Mouse (Mus musculus) spleen, adult 2 months (tissue): ENCODE data around the gene Odf4. TPM values are rescaled to one million over a fixed set of nuclear protein-coding genes. Genes with fewer than 3 reads are reported as not detected.
"Not testable (repeated sequence)": the region's sequence is repeated elsewhere in the genome, so short reads cannot be mapped to it uniquely, and the experiment has no call there.

Experiments used
- DNase-seq, 2 experiments: peaks; one replicate each; pipeline versions ENCODE4 v3.0.0 to v3.0.0-alpha.2; 2012 to 2021; ENCODE audit warnings: low spot score in 2 of 2, low read depth in 1 of 2
- H3K27ac ChIP-seq: fragments of 200-500 bp; 2 replicates; pipeline ENCODE4 v1.5.1; 2012; ENCODE audit warnings: low read length, inconsistent platforms; ENCODE audit not compliant: insufficient read depth
- H3K27me3 ChIP-seq: fragments of 200-500 bp; 2 replicates; pipeline ENCODE4 v1.6.1; 2012; ENCODE audit warnings: mild to moderate bottlenecking, moderate library complexity, low read length, inconsistent platforms; ENCODE audit not compliant: control insufficient read depth, insufficient read depth
- H3K36me3 ChIP-seq: fragments of 200-500 bp; 2 replicates; pipeline ENCODE4 v1.6.1; 2012; ENCODE audit warnings: mild to moderate bottlenecking, low read length, inconsistent platforms; ENCODE audit not compliant: control insufficient read depth, insufficient read depth
- H3K4me1 ChIP-seq: fragments of 200-500 bp; 2 replicates; pipeline ENCODE4 v1.6.1; 2011; ENCODE audit warnings: inconsistent platforms; ENCODE audit not compliant: control insufficient read depth, insufficient read depth, insufficient read length
- H3K4me3 ChIP-seq: fragments of 200-500 bp; 2 replicates; pipeline ENCODE4 v1.5.1; 2011; ENCODE audit warnings: mild to moderate bottlenecking, inconsistent platforms; ENCODE audit not compliant: insufficient read depth, insufficient read length; ENCODE audit errors: extremely low read depth
- CTCF ChIP-seq: fragments of 200-500 bp; IDR thresholded peaks from 2 replicates; pipeline ENCODE4 v1.5.1; 2011; ENCODE audit warnings: mild to moderate bottlenecking, inconsistent platforms; ENCODE audit not compliant: insufficient read depth, insufficient read length, insufficient replicate concordance; ENCODE audit errors: extremely low read depth
- POLR2A ChIP-seq: fragments of 200-500 bp; IDR thresholded peaks from 2 replicates; pipeline ENCODE4 v1.6.1; 2011; ENCODE audit warnings: low read depth, low read length, inconsistent platforms
- WGBS: fragments of 180-500 bp; shearing (Covaris S2); methylation state at CpG from one replicate; pipeline ENCODE4 v1.1.7; 2018; 5-methylcytosine and 5-hydroxymethylcytosine counted together
- polyA plus RNA-seq: library from polyadenylated mRNA; depleted of rRNA; stranded (reverse); fragments of >200 nt; gene quantifications from 2 replicates; pipeline ENCODE4 v1.2.3, GENCODE M21; 2012

Odf4 gene
- polyA plus RNA-seq, 1 experiment = not detected

DNA sequence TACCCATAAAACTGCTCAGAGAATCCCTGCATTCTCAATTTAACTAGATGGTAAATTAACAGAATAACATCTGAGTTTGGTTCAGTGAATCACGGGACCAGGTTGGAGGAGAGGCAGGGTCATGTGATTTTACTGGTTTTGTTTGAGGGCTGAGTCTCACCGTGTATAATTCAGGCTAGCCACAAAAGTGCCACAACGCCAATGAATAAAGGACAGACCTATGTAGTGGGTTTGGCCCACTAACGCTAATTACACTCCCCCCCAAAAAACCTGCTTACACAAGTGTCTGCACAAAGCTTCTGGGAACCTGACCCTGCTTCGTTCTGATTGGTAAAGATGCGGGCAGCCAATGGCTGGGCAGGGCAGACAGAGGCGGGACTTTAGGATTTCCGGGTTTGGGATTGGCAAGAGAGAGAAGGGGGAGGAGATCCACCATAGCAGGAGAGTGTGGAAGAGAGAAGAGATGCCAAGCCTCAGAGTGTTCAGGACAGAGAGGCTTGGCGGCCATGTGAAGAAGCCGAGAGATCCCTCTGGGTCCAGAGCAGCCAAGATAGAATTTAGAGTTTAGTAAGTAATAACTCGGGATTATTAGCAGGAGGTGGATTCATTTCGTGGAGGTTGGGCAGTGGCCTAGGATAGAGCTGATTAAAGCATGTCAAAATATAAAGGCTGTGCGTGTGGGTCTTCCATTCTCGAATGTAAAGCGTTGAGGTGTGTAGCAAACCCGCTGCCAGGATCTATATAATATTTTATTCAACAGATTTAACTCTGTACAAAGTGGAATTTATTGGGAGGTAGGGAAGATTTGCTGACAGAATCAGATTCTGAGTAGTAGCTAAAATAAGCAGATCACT, 12.8 kb upstream of the Odf4 start:
- WGBS = 1% methylated on average over 16 of the region's 16 CpGs
- no peaks in the 10 kb centered on the region for H3K27me3 ChIP-seq
- no peaks in the 10 kb centered on the region for H3K36me3 ChIP-seq
- H3K4me1 ChIP-seq = 0 out of 2 replicates have a peak, but pooled peaks cover 2% of the 10 kb centered on the region
- DNase-seq = peak; percentile 70 to 82
- no peak for TF ChIP-seq POLR2A
- H3K27ac ChIP-seq = 0 out of 2 replicates have a peak overlapping the region, but pooled peaks have one; percentile 2
- H3K4me3 ChIP-seq = peak overlapping the region; percentile 66

GRCm38 (mm10) chr11:68936951-68937350, 10.1 kb upstream of the Odf4 start:
- H3K27ac ChIP-seq, H3K36me3 ChIP-seq, DNase-seq, H3K4me3 ChIP-seq, H3K4me1 ChIP-seq, H3K27me3 ChIP-seq: not testable (repeated sequence)
- 89% methylated on average over 4 of the region's 4 CpGs for WGBS

- TF ChIP-seq CTCF (no peak), POLR2A (no peak)
- Histone ChIP-seq H3K4me1 (no peaks in the 10 kb centered on the region; the same call in 1 of the 2 replicates), H3K27me3 (no peaks in the 10 kb centered on the region), H3K4me3 (no peak overlapping the region), H3K36me3 (no peaks in the 10 kb centered on the region), H3K27ac (no peak overlapping the region)
- no peak for DNase-seq
- WGBS = 78% methylated on average over 5 of the region's 5 CpGs
Measured at GRCm38 (mm10) chr11:68933885-68934507, 7.1 kb upstream of the Odf4 start.

GRCm38 (mm10) chr11:68929947-68930346, 3.1 kb upstream of the Odf4 start:
- Histone ChIP-seq H3K4me1 (no peaks in the 10 kb centered on the region; the same call in 1 of the 2 replicates), H3K27me3 (no peaks in the 10 kb centered on the region), H3K27ac (no peak overlapping the region), H3K36me3 (no peaks in the 10 kb centered on the region), H3K4me3 (no peak overlapping the region)
- TF ChIP-seq CTCF (no peak), POLR2A (no peak)
- DNase-seq = no peak
- 83% methylated on average over 6 of the region's 6 CpGs for WGBS

- no peak for DNase-seq
- H3K27ac ChIP-seq = no peak overlapping the region
- no peaks in the 10 kb centered on the region for H3K27me3 ChIP-seq
- H3K4me3 ChIP-seq = no peak overlapping the region
- H3K4me1 ChIP-seq = no peaks in the 10 kb centered on the region
- 78% methylated on average over 2 of the region's 2 CpGs for WGBS
- H3K36me3 ChIP-seq = no peaks in the 10 kb centered on the region
- no peak for TF ChIP-seq POLR2A
- TF ChIP-seq CTCF = no peak
Measured at GRCm38 (mm10) chr11:68924749-68925148, 2.1 kb downstream of the Odf4 start.

GRCm38 (mm10) chr11:68923191-68923590, 3.7 kb downstream of the Odf4 start:
- Histone ChIP-seq H3K4me3 (no peak overlapping the region), H3K36me3 (no peaks in the 10 kb centered on the region), H3K27ac (no peak overlapping the region), H3K27me3 (no peaks in the 10 kb centered on the region), H3K4me1 (no peaks in the 10 kb centered on the region)
- no peak for DNase-seq
- WGBS = 76% methylated on average over 3 of the region's 3 CpGs
- TF ChIP-seq CTCF (no peak), POLR2A (no peak)

GRCm38 (mm10) chr11:68914566-68914965, 12.3 kb downstream of the Odf4 start:
- no peaks in the 10 kb centered on the region for H3K36me3 ChIP-seq
- 79% methylated on average over 4 of the region's 4 CpGs for WGBS
- no peak overlapping the region for H3K27ac ChIP-seq
- no peak overlapping the region for H3K4me3 ChIP-seq
- DNase-seq = no peak
- TF ChIP-seq POLR2A = no peak
- no peak for TF ChIP-seq CTCF
- no peaks in the 10 kb centered on the region for H3K27me3 ChIP-seq
- no peaks in the 10 kb centered on the region for H3K4me1 ChIP-seq
